Mouse (Mus musculus): ENCODE data around the gene Fgf11. TPM values are rescaled to one million over a fixed set of nuclear protein-coding genes. Genes with fewer than 3 reads are reported as not detected.
A peak's percentile ranks its signal among the peaks of the same experiment; 100 is the strongest.

The Fgf11 gene
- polyA plus RNA-seq, 1 experiment from 2014 or later: 1.3 TPM

DNA sequence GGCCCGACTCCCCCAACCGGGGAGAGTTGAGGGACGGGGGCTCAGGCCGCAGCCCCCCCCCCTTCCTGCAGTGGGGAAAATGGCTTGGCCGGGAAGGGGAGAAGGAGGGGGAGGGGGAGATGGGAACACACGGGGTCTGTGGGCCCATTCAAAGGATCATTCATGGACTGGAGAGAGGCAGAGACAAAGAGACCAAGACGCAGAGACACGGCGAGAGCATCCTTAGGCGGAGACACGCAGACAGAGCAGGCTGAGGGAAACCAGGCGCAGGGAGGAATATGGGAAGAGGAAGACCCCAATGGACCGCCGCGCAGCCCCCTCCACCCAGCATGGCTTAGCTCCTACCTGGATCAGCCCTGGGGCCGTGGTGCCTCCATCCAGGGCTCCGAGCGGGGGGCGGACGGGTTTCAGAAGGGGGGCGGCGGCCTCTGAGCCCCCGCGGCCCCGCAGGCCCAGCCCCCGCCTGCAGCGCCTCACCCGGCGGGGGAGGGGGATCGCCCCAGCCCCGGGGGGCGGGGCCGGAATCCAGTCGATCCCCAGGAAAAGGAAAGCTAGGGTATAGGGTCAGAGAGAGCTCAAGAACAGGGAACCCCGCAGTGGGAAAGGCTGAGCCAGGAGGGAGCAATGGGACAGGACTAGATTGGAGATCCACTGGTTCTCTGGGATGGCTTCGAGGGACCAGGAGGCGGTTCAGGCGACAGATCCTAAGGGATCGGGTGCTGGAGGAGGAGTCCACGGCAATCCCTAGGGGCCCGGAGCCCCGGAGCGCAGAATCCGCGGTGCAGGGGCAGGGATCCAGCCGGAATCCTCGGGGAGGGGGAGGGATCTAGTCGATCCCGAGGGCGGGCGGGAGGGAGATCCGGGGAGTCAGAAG lies 35.3 kb upstream of the Fgf11 start:
- H3K4me3 ChIP-seq: peak overlapping the region; percentile 71
- H3K27ac ChIP-seq: peak overlapping the region; percentile 90
- peak overlapping the region; percentile 98 for H3K4me2 ChIP-seq
- H3K36me3 ChIP-seq: peaks cover 13% of the 10 kb centered on the region; the same call in 1 of the 2 replicates
- H3K9me3 ChIP-seq: no peaks in the 10 kb centered on the region
- peak overlapping the region; percentile 82 for H3K9ac ChIP-seq
- WGBS: under 1% methylated on average over 41 of the region's 52 CpGs
- peaks cover 20% of the 10 kb centered on the region for H3K27me3 ChIP-seq
- ATAC-seq (ENCODE audit: borderline replicate concordance, extremely low read depth, low FRiP score, low TSS enrichment): no peak
- peaks cover 43% of the 10 kb centered on the region for H3K4me1 ChIP-seq

DNA sequence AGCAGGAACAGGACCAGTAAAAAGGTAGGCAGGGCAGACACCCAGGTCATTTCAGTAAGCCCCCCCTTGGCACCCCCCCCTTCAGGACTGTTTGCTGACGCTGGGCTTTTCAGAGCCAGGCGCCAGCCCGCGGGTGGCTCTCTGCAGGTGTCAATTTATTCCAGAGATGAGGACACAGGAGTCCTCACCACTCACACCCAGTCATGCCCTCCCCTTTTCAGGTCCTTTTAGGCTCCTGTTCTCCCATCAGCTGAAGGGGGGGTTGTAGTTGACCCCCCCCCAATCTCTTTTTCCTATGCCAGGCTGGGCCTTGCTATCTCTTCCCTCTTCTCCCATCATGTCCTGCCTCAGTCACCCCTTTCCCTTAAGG lies 34.3 kb upstream of the Fgf11 start:
- Histone ChIP-seq H3K9me3 (no peaks in the 10 kb centered on the region), H3K27me3 (peaks cover 20% of the 10 kb centered on the region), H3K9ac (0 out of 2 replicates have a peak overlapping the region, but pooled peaks have one; percentile 23), H3K4me3 (peak overlapping the region; percentile 71), H3K4me1 (peaks cover 43% of the 10 kb centered on the region), H3K36me3 (peaks cover 13% of the 10 kb centered on the region; the same call in 1 of the 2 replicates), H3K27ac (no peak overlapping the region), H3K4me2 (peak overlapping the region; percentile 98)
- 14% methylated on average over 4 of the region's 4 CpGs for WGBS
- no peak for ATAC-seq (ENCODE audit: borderline replicate concordance, extremely low read depth, low FRiP score, low TSS enrichment)

DNA sequence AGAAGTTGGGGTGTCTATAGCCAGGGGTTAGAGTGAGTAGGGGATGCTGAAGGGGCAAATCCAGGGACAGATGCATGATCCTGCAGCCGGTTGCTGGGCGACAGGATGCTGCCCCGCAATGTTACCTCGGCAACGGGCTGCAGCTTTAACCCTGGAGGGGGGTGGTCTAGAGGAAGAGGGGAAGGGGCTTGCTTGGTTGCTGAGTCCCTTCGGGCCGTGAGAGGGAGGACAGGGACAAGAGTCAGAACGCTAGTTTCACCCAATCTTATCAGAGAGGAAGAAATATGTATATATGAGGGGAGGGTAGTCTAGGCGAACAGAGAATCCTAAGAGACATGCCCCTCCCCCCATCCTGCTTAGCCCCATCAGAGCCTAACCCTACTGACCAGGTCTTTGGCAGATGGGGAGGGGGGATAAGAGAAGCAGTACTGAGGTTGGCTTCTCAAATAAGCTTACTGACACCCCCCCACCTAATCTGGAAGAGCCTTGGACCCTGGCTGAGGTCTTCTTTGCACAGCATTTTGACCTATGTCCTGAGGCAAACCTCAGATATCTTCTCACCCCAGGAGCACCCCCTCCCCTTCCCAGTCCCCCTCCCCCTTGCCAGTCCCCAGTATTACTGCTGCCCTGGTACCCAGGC lies 33.8 kb upstream of the Fgf11 start:
- peaks cover 43% of the 10 kb centered on the region for H3K4me1 ChIP-seq
- peaks cover 13% of the 10 kb centered on the region; the same call in 1 of the 2 replicates for H3K36me3 ChIP-seq
- no peak overlapping the region for H3K9ac ChIP-seq
- peaks cover 20% of the 10 kb centered on the region for H3K27me3 ChIP-seq
- H3K27ac ChIP-seq: no peak overlapping the region
- H3K4me2 ChIP-seq: peak overlapping the region; percentile 98
- no peak for ATAC-seq (ENCODE audit: borderline replicate concordance, extremely low read depth, low FRiP score, low TSS enrichment)
- 14% methylated on average over 9 of the region's 9 CpGs for WGBS
- no peaks in the 10 kb centered on the region for H3K9me3 ChIP-seq
- H3K4me3 ChIP-seq: peak overlapping the region; percentile 71; the same call in 1 of the 2 replicates

DNA sequence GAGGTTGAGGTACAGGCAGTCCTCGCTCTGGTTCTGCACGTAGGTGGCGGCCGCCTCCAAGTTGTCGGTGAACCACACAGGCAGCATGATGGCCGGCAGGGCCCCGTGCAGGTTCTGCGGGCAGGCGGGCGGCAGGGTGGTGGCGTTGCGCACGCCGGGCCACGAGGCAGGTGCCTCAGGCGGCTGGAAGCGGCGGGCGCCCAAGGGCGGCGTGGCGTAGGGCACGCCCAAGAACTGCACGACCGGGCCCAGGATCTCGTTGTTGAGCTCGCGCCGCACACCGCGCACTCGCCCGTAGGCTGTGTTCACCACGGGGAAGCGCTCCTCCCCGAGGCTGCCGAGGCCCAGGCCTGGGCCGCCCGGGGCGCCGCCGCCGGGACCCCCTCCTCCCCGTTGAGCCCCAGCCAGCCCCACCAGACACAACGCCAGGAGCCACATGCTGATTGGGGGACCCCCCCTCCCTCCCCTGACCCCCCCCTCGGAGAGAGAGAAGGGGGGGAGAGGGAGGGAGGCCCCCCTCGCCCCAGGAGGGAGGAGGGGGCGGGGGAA lies 32.4 kb upstream of the Fgf11 start:
- H3K27me3 ChIP-seq: peaks cover 20% of the 10 kb centered on the region
- 0 out of 2 replicates have a peak overlapping the region, but pooled peaks have one; percentile 14 for H3K27ac ChIP-seq
- H3K4me1 ChIP-seq: peaks cover 39% of the 10 kb centered on the region
- no peaks in the 10 kb centered on the region for H3K9me3 ChIP-seq
- no peak for ATAC-seq (ENCODE audit: borderline replicate concordance, extremely low read depth, low FRiP score, low TSS enrichment)
- peak overlapping the region; percentile 98 for H3K4me2 ChIP-seq
- peak overlapping the region; percentile 37 for H3K4me3 ChIP-seq
- 13% methylated on average over 35 of the region's 48 CpGs for WGBS
- peaks cover 13% of the 10 kb centered on the region; the same call in 1 of the 2 replicates for H3K36me3 ChIP-seq
- peak overlapping the region; percentile 58 for H3K9ac ChIP-seq

DNA sequence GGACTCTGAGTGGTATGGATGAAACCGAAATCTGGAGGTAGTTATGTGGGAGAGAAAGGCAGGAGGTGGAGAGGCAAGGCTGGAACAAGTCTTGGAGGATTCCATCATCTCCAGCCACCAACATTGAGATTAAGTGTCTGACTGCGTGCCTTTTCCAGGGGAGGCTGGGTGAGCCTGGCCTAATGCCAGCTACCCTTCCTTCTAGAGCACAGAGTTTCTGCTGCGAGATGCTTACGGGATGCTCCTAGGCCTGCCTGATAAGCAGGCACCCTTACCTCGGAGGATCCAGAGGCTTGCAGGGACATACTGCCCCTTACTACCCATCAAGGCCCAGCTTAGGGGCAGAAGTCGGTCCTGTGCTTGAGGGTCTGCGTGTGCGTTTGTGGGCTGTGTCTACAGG lies 31.9 kb upstream of the Fgf11 start:
- Histone ChIP-seq H3K4me2 (peak overlapping the region; percentile 98), H3K9ac (peak overlapping the region; percentile 58), H3K27me3 (peaks cover 20% of the 10 kb centered on the region), H3K9me3 (no peaks in the 10 kb centered on the region), H3K4me3 (peak overlapping the region; percentile 37), H3K4me1 (peaks cover 37% of the 10 kb centered on the region), H3K36me3 (peaks cover 13% of the 10 kb centered on the region; the same call in 1 of the 2 replicates), H3K27ac (no peak overlapping the region)
- WGBS: 49% methylated on average over 8 of the region's 8 CpGs
- ATAC-seq (ENCODE audit: borderline replicate concordance, extremely low read depth, low FRiP score, low TSS enrichment): no peak

DNA sequence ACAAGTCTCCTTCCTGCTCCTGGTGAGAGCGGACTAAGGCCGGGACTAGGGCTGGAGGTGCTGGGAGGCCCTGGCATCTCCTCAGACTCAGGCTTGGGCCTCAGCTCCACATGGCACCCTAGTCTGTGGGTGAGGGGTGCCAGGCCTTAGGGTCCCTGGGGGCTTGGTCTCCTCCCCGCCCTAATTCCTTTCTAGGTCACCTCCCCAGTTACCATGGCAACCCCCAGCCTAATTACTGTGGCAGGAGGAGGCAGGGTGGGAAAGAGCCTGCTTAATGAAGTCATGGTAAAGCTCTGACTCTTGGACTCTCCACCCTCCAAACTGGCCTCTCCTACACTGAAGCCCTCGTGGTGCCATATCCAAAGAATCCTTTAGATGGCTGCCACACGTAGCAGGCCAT lies 27.2 kb upstream of the Fgf11 start:
- Histone ChIP-seq H3K9ac (no peak overlapping the region), H3K27ac (no peak overlapping the region), H3K4me1 (peaks cover 6% of the 10 kb centered on the region), H3K4me3 (no peak overlapping the region), H3K9me3 (no peaks in the 10 kb centered on the region), H3K27me3 (peaks cover 8% of the 10 kb centered on the region), H3K36me3 (peaks cover 39% of the 10 kb centered on the region), H3K4me2 (no peak overlapping the region)
- no peak for ATAC-seq (ENCODE audit: borderline replicate concordance, extremely low read depth, low FRiP score, low TSS enrichment)
- 74% methylated on average over 5 of the region's 5 CpGs for WGBS

DNA sequence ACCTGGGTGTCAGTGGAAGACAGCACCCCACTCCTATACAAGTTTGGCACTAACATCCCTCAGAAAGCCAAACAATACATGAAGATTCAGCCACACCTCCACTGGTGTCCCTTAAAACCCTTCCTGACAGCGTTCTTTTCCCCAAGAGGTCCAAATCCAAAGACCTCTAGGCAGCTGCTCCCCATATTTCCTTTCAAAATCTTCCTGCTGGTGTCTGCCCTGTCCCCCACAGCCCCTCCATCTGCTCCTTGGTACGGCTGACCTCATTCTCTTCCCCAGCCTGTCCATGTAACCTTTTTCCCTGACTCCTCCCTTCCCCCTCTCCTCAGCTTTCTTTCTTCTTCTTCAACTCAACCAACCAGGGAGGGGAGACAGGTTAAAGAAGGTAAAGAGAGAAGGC lies 21.8 kb upstream of the Fgf11 start:
- H3K27ac ChIP-seq: no peak overlapping the region
- H3K9me3 ChIP-seq: no peaks in the 10 kb centered on the region
- H3K4me2 ChIP-seq: no peak overlapping the region
- peaks cover 26% of the 10 kb centered on the region for H3K36me3 ChIP-seq
- no peak for ATAC-seq (ENCODE audit: borderline replicate concordance, extremely low read depth, low FRiP score, low TSS enrichment)
- H3K27me3 ChIP-seq: no peaks in the 10 kb centered on the region
- no peak overlapping the region for H3K4me3 ChIP-seq
- no peaks in the 10 kb centered on the region for H3K4me1 ChIP-seq
- no peak overlapping the region for H3K9ac ChIP-seq
- WGBS: 72% methylated on average over 2 of the region's 2 CpGs

DNA sequence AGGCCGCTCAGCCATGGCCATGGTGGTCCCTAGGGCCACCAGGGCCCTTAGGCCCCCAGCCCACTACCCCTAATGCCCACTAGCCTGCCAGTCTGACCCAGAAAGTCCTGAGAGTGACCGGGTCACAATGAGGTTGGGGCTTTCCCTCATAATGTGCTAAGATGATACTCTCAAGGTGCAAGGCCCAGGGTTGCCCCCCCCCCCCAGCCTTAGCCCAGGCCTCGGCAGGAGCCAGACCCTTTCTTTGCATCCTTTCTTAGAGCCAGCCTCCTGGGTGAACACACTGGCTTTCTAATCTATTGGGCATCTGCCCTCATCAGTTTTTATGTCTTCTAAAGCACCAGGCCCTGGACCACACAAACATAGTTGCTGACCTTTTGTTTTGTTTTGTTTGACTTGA lies 20.4 kb upstream of the Fgf11 start, which contains the start of gene Spem1:
Gene Spem1 (minus strand): TSS at position 101 of the 400 bp plus-strand sequence.
- Histone ChIP-seq H3K4me3 (no peak within 1 kb of the TSS), H3K36me3 (peaks cover 19% of the 10 kb centered on the region), H3K9me3 (no peaks in the 10 kb centered on the region), H3K4me2 (no peak within 1 kb of the TSS), H3K27ac (no peak within 1 kb of the TSS), H3K4me1 (no peaks in the 10 kb centered on the region), H3K27me3 (no peaks in the 10 kb centered on the region), H3K9ac (no peak within 1 kb of the TSS)
- 92% methylated on average over 3 of the region's 3 CpGs for WGBS
- ATAC-seq (ENCODE audit: borderline replicate concordance, extremely low read depth, low FRiP score, low TSS enrichment): no peak

DNA sequence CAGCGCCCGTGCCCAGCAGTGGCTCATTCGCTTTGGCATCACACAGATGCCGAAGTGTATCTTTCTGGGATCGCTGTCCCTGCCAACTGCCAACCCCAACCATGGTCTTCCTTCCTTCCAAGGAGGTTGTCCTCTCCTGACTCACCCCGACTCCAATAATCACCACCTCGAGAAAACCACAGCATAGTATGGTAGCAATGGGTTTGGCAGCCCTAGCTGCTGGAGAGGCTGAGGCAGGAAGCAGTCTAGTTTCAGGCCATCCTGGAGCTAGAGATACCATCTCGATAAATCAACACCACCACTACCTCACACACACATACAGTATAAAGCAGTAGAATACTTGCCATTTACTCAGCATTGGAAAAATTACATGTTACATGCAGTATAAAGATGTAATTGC lies 17.2 kb upstream of the Fgf11 start:
- H3K4me1 ChIP-seq: no peaks in the 10 kb centered on the region
- H3K9me3 ChIP-seq: no peaks in the 10 kb centered on the region
- no peaks in the 10 kb centered on the region for H3K27me3 ChIP-seq
- ATAC-seq (ENCODE audit: borderline replicate concordance, extremely low read depth, low FRiP score, low TSS enrichment): no peak
- H3K4me3 ChIP-seq: no peak overlapping the region
- no peaks in the 10 kb centered on the region for H3K36me3 ChIP-seq
- no peak overlapping the region for H3K9ac ChIP-seq
- no peak overlapping the region for H3K4me2 ChIP-seq
- no peak overlapping the region for H3K27ac ChIP-seq
- 91% methylated on average over 8 of the region's 8 CpGs for WGBS

DNA sequence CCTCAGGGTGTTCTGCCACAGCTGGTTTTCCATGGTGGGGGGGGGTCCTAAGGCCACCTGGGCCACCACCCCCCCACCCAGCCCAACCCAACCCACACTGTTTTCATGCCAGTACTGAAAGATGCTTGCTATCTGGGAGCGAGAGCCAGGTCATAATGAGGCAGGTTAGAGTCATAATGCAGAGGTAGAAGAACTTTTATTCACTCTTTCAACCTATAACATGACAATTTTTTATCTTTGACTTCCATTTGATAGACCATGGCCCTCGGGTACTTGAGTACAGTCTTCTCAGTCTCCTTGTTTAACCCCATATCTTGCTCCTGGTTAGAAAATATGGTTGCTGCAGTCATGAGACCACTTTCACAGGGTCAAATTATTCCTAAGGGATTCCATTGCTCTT lies 16.7 kb upstream of the Fgf11 start, which contains the start of gene Spem2:
Gene Spem2 (minus strand): TSS at position 101 of the 400 bp plus-strand sequence.
- no peaks in the 10 kb centered on the region for H3K36me3 ChIP-seq
- H3K9me3 ChIP-seq: no peaks in the 10 kb centered on the region
- 77% methylated on average over 2 of the region's 2 CpGs for WGBS
- H3K4me2 ChIP-seq: no peak within 1 kb of the TSS
- ATAC-seq (ENCODE audit: borderline replicate concordance, extremely low read depth, low FRiP score, low TSS enrichment): no peak
- H3K4me1 ChIP-seq: no peaks in the 10 kb centered on the region
- no peak within 1 kb of the TSS for H3K4me3 ChIP-seq
- no peaks in the 10 kb centered on the region for H3K27me3 ChIP-seq
- no peak within 1 kb of the TSS for H3K9ac ChIP-seq
- no peak within 1 kb of the TSS for H3K27ac ChIP-seq

DNA sequence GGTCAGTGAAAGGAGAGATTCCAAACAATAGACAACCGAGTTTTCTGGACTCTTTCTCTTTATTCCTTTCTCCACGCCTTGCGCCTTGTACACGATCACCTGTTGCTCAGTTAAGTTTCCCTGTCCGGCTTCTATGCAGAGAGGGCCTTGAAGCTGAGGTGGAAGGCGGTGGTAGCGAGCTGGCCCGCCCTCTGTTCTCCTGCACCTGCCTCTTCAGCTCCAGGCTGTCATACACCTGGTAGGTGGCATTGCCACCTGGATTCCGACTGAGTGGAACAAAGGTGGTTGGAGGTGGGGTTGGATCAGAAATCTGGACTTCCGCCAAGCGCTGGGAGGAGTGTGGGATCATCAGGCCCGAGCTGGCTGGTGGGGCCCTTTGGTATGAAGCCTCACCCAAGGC lies 14.9 kb upstream of the Fgf11 start:
- WGBS: 80% methylated on average over 12 of the region's 12 CpGs
- no peaks in the 10 kb centered on the region for H3K27me3 ChIP-seq
- H3K27ac ChIP-seq: no peak overlapping the region
- H3K4me1 ChIP-seq: no peaks in the 10 kb centered on the region
- H3K4me2 ChIP-seq: no peak overlapping the region
- H3K9ac ChIP-seq: no peak overlapping the region
- no peak overlapping the region for H3K4me3 ChIP-seq
- H3K9me3 ChIP-seq: no peaks in the 10 kb centered on the region
- ATAC-seq (ENCODE audit: borderline replicate concordance, extremely low read depth, low FRiP score, low TSS enrichment): no peak
- no peaks in the 10 kb centered on the region for H3K36me3 ChIP-seq

DNA sequence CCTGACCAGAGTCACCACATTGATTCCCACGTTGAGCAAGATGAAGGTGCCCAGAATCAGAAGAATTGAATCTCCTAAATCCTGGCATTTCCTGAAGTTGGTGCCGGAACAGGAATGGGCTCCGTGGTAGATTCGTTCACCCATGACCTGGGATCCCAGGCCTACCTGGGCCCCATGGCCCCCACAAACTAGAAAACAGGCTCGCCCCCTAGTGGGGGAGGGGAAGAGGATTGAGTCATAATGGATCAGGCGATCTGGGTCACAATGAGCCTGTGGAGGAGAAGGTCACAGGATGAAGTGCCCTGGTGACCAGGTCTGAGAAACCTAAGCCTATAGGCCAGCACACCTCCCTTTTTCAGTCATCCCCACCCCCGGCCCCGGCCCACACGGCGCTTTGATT lies 13.5 kb upstream of the Fgf11 start, which contains the start of gene Gm39566:
Gene Gm39566 (minus strand): TSS at position 144 of the 400 bp plus-strand sequence.
- no peak for ATAC-seq (ENCODE audit: borderline replicate concordance, extremely low read depth, low FRiP score, low TSS enrichment)
- no peak within 1 kb of the TSS for H3K4me2 ChIP-seq
- H3K4me1 ChIP-seq: no peaks in the 10 kb centered on the region
- H3K36me3 ChIP-seq: no peaks in the 10 kb centered on the region
- H3K27me3 ChIP-seq: no peaks in the 10 kb centered on the region
- WGBS: 52% methylated on average over 10 of the region's 10 CpGs
- H3K27ac ChIP-seq: no peak within 1 kb of the TSS
- H3K9ac ChIP-seq: no peak within 1 kb of the TSS
- no peak within 1 kb of the TSS for H3K4me3 ChIP-seq
- H3K9me3 ChIP-seq: no peaks in the 10 kb centered on the region
